Mouse (Mus musculus) small intestine, adult 2 months (tissue): ENCODE results near the gene H1f0.

ENCODE experiments used
- CTCF ChIP-seq: fragments of 200-500 bp; IDR thresholded peaks from 2 replicates; pipeline ENCODE4 v1.5.1; 2012; ENCODE audit warnings: low read depth, mild to moderate bottlenecking, control low read depth, inconsistent platforms, low read length, moderate library complexity, mixed read lengths; ENCODE audit not compliant: insufficient replicate concordance, insufficient read length; ENCODE audit errors: extremely low read depth
- POLR2A ChIP-seq: fragments of 200-500 bp; IDR thresholded peaks from 2 replicates; pipeline ENCODE4 v1.6.1; 2012; ENCODE audit warnings: low read depth, mild to moderate bottlenecking, control low read depth, inconsistent platforms, low read length, moderate library complexity

DNA sequence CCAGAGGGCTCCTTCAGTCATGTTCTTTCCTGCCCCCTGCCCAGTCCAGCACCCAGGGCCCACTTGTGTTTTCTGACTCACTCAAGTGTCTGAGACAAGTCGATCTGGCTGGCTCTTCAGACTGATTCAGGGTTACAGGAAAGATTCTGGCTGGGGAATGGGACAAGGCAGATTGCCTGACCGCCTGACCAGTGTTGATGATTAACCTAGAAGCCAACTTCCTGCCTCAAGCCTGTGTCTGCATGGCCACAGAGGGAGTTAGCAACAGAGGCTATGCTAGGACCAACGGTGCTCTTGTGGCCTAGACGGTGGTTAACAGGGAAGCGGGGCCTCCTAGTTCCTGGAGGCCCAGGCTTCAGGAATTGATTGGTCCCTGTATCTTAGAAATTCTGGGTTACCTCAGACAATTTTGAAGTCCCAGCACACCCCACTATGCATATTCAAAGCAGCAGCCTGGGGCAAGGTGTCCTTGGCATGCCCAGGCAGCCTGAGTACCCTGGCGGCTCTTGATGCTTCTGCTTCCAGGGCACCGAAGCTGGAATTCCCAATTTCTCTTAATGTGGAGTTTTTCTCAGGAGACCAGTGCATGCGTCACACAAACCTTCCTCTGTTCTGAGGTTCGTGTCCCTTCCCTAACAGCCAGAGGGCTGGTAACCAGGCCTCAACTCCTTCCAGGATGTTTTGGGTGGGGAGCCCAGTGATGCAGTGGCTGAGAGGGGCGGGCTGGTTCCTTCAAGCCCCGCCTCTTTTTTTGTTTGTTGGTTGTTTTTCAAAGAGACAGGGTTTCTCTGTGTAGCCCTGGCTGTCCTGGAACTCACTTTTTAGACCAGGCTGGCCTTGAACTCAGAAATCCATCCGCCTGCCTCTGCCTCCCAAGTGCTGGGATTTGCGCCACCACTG is 23.5 kb downstream of the H1f0 start:
- TF ChIP-seq CTCF = no peak
- no peak for TF ChIP-seq POLR2A
